Comparison of ENCODE assay signal across 17 mouse cellular contexts in the genomic region with DNA sequence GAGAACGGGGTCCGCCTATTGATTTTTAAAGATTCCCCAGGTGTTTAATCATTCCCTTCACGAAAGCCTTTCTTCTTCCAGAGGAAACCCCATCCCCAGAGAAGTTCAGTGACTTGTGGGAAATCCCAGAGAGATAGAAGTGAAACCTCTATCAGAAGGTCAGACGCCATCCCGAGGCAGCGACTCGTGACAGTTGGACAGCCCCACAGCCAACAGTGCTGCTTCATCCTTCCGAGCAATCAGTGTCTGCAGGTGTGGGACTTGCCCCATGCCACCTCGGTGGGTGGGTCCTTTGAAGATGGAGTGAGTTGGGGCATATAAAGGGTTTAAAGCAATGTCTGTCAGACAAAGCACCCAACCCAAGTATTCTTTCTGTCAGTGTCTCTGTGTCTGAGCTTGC.
"Had no signal": no experiment of that assay in that cellular context is flagged by ENCODE, and none has a peak within 500 bp of the region (broad histone marks: within the 10 kb centered on the region; RNA-seq: fewer than 3 reads in every experiment).

No protein-coding gene starts in this region.

- H3K9me3 ChIP-seq: intestine, embryonic 15.5 days; kidney, embryonic 15.5 days; liver, embryonic 13.5 days; midbrain, embryonic 12.5 days; neural tube, embryonic 13.5 days; stomach, embryonic 15.5 days had no signal

- H3K27me3 ChIP-seq: intestine, embryonic 15.5 days; kidney, embryonic 15.5 days; liver, embryonic 13.5 days; stomach, embryonic 15.5 days had no signal

- ATAC-seq: intestine, embryonic 15.5 days had no signal

- H3K4me3 ChIP-seq: intestine, embryonic 15.5 days; kidney, embryonic 15.5 days; liver, embryonic 13.5 days; midbrain, embryonic 12.5 days; myocyte; neural tube, embryonic 13.5 days; stomach, embryonic 15.5 days had no signal

- H3K36me3 ChIP-seq: intestine, embryonic 15.5 days; kidney, embryonic 15.5 days; liver, embryonic 13.5 days; midbrain, embryonic 12.5 days; neural tube, embryonic 13.5 days; stomach, embryonic 15.5 days had no signal

- H3K4me1 ChIP-seq: intestine, embryonic 15.5 days; kidney, embryonic 15.5 days; liver, embryonic 13.5 days; stomach, embryonic 15.5 days had no signal

- H3K9ac ChIP-seq: intestine, embryonic 15.5 days; kidney, embryonic 15.5 days; liver, embryonic 13.5 days; midbrain, embryonic 12.5 days; neural tube, embryonic 13.5 days; stomach, embryonic 15.5 days had no signal

- H3K27ac ChIP-seq: intestine, embryonic 15.5 days; kidney, embryonic 15.5 days; liver, embryonic 13.5 days; midbrain, embryonic 12.5 days; stomach, embryonic 15.5 days had no signal

- DNase-seq: kidney, adult 11 months; kidney, adult 8-10 months; kidney, postnatal 10 days; kidney, postnatal 36 days; liver, embryonic 13.5 days; lung, adult 2 months; lung, postnatal 14 days; lung, postnatal 4 days; retina, postnatal 1 day; right cerebral cortex, postnatal 25 days; spleen, adult 18-20 months had no signal

- H3K4me2 ChIP-seq: intestine, embryonic 15.5 days; kidney, embryonic 15.5 days; liver, embryonic 13.5 days; midbrain, embryonic 12.5 days; neural tube, embryonic 13.5 days; stomach, embryonic 15.5 days had no signal
